Mouse (Mus musculus): ENCODE data around the gene Bcl2l2. TPM values are rescaled to one million over a fixed set of nuclear protein-coding genes. Genes with fewer than 3 reads are reported as not detected.

Gene Bcl2l2
- polyA plus RNA-seq, 1 experiment from 2014 or later = 4.6 TPM

Other genes starting within 250 kb of the Bcl2l2 start
- not detected in 2 replicates for gene Gm17606, start 242.4 kb upstream of the Bcl2l2 start, polyA plus RNA-seq (2015; fragmentation: Nextera tagmentation; extraction: Ambion mirVana)
- 6.8 and 7.9 TPM in 2 replicates for gene Cdh24, start 242.0 kb upstream of the Bcl2l2 start, polyA plus RNA-seq (2015; fragmentation: Nextera tagmentation; extraction: Ambion mirVana)
- gene 1700123O20Rik, start 197.2 kb upstream of the Bcl2l2 start, polyA plus RNA-seq (2015; fragmentation: Nextera tagmentation; extraction: Ambion mirVana) = 89.2 and 103 TPM in 2 replicates
- gene Acin1, start 196.4 kb upstream of the Bcl2l2 start, polyA plus RNA-seq (2015; fragmentation: Nextera tagmentation; extraction: Ambion mirVana) = 169 and 173 TPM in 2 replicates
- gene Gm29776, start 184.5 kb upstream of the Bcl2l2 start, polyA plus RNA-seq (2015; fragmentation: Nextera tagmentation; extraction: Ambion mirVana) = 0.14 and 0.17 TPM in 2 replicates
- not detected in 2 replicates for gene Cebpe, start 171.2 kb upstream of the Bcl2l2 start, polyA plus RNA-seq (2015; fragmentation: Nextera tagmentation; extraction: Ambion mirVana)
- gene Slc7a8, start 101.4 kb upstream of the Bcl2l2 start, polyA plus RNA-seq (2015; fragmentation: Nextera tagmentation; extraction: Ambion mirVana) = 2.3 and 2.9 TPM in 2 replicates
- gene Rnf212b, start 69.2 kb upstream of the Bcl2l2 start, polyA plus RNA-seq (2015; fragmentation: Nextera tagmentation; extraction: Ambion mirVana) = not detected in 2 replicates
- 9.4 and 12.3 TPM in 2 replicates for gene Homez, start 12.4 kb upstream of the Bcl2l2 start, polyA plus RNA-seq (2015; fragmentation: Nextera tagmentation; extraction: Ambion mirVana)
- gene Ppp1r3e, start 5.8 kb upstream of the Bcl2l2 start, polyA plus RNA-seq (2015; fragmentation: Nextera tagmentation; extraction: Ambion mirVana) = 0.92 and 1.1 TPM in 2 replicates
- 0.23 and 0.79 TPM in 2 replicates for gene Gm20521, start 64 bp downstream of the Bcl2l2 start, polyA plus RNA-seq (2015; fragmentation: Nextera tagmentation; extraction: Ambion mirVana)
- 140 and 163 TPM in 2 replicates for gene Pabpn1, start 9.1 kb downstream of the Bcl2l2 start, polyA plus RNA-seq (2015; fragmentation: Nextera tagmentation; extraction: Ambion mirVana)
- 74.3 and 84.7 TPM in 2 replicates for gene Slc22a17, start 29.8 kb downstream of the Bcl2l2 start, polyA plus RNA-seq (2015; fragmentation: Nextera tagmentation; extraction: Ambion mirVana)
- gene Efs, start 42.7 kb downstream of the Bcl2l2 start, polyA plus RNA-seq (2015; fragmentation: Nextera tagmentation; extraction: Ambion mirVana) = 50.3 and 50.9 TPM in 2 replicates
- gene Il25, start 49.3 kb downstream of the Bcl2l2 start, polyA plus RNA-seq (2015; fragmentation: Nextera tagmentation; extraction: Ambion mirVana) = 0.25 TPM in 1 of 2 replicates, not detected in the other
- 8.3 and 14.1 TPM in 2 replicates for gene Cmtm5, start 52.9 kb downstream of the Bcl2l2 start, polyA plus RNA-seq (2015; fragmentation: Nextera tagmentation; extraction: Ambion mirVana)
- 0.74 and 4.9 TPM in 2 replicates for gene Myh6, start 83.5 kb downstream of the Bcl2l2 start, polyA plus RNA-seq (2015; fragmentation: Nextera tagmentation; extraction: Ambion mirVana)
- not detected in 2 replicates for gene Gm17428, start 93.6 kb downstream of the Bcl2l2 start, polyA plus RNA-seq (2015; fragmentation: Nextera tagmentation; extraction: Ambion mirVana)
- 3.3 and 10.8 TPM in 2 replicates for gene Myh7, start 111.2 kb downstream of the Bcl2l2 start, polyA plus RNA-seq (2015; fragmentation: Nextera tagmentation; extraction: Ambion mirVana)
- 82.4 and 84.5 TPM in 2 replicates for gene Ngdn, start 132.1 kb downstream of the Bcl2l2 start, polyA plus RNA-seq (2015; fragmentation: Nextera tagmentation; extraction: Ambion mirVana)
- gene Zfhx2, start 208.9 kb downstream of the Bcl2l2 start, polyA plus RNA-seq (2015; fragmentation: Nextera tagmentation; extraction: Ambion mirVana) = 5.5 and 5.8 TPM in 2 replicates
- 21.9 and 23.9 TPM in 2 replicates for gene Thtpa, start 211.4 kb downstream of the Bcl2l2 start, polyA plus RNA-seq (2015; fragmentation: Nextera tagmentation; extraction: Ambion mirVana)
- gene Ap1g2, start 223.2 kb downstream of the Bcl2l2 start, polyA plus RNA-seq (2015; fragmentation: Nextera tagmentation; extraction: Ambion mirVana) = 21.0 and 23.4 TPM in 2 replicates
- gene Jph4, start 233.6 kb downstream of the Bcl2l2 start, polyA plus RNA-seq (2015; fragmentation: Nextera tagmentation; extraction: Ambion mirVana) = 2.7 and 2.9 TPM in 2 replicates

Data from embryonic facial prominence, embryonic 13.5 days (tissue).